Mouse (Mus musculus) mature B cell (primary cell): ENCODE results near the gene Gtsf1l.
"Not testable (repeated sequence)": the region's sequence is repeated elsewhere in the genome, so short reads cannot be mapped to it uniquely, and the experiment has no call there.

ENCODE experiments used
- in situ Hi-C: fragments of 300-500 bp; cut with MboI; formaldehyde crosslinking; loops from 2 replicates; pipeline ENCODE4 v1.14.3; 2019

Gtsf1l gene

GRCm38 (mm10) chr2:163086561-163086960, 1.1 kb downstream of the Gtsf1l start:
- in situ Hi-C loops, result no loop called here

- in situ Hi-C loops, result no loop called here
Measured at GRCm38 (mm10) chr2:163085047-163085446, 2.6 kb downstream of the Gtsf1l start.

- in situ Hi-C loops, result no loop called here
Measured at GRCm38 (mm10) chr2:163084519-163084918, 3.1 kb downstream of the Gtsf1l start.

DNA sequence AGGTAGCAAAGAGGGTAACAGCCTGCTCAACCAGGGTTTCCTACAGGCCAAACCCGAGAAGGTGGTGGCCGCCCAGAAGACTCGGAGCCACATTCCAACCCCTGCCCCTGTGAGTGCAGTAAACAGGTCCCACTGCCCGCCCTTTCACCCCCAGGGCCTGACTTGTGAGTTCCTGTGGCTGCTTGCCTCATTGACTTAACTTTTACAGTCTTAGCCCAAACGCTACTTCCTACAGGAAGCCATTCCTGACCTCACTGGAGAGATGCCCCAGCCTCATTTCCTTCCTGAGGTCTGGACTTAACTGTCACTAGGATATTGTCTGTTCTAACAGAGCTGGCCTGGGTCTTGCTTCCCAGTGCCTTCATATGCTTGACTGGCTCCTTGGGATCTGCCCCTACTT, 5.1 kb downstream of the Gtsf1l start:
- in situ Hi-C loops, result no loop called here

- in situ Hi-C loops, result no loop called here
Measured at GRCm38 (mm10) chr2:163079041-163079440, 8.6 kb downstream of the Gtsf1l start.

DNA sequence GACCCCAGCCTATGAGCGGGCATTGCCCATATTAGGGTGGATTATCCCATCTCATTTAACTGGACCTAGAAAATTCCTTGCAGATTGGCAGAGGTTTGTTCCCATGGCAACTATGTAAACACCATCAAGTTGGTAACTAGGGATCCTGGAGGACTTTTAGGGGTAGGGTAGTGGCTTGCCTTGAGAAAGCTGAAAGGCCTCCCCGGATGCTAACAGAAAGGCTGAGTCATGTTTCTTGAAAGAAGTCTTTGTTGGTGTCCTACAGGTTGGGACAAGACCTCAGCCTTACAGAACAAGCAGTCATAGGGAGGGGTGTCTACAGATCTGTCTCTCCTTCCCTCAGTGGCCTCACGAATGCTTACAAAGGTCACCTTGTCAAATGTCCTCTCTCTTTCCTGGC, 12.4 kb downstream of the Gtsf1l start:
- in situ Hi-C loops, result no loop called here

DNA sequence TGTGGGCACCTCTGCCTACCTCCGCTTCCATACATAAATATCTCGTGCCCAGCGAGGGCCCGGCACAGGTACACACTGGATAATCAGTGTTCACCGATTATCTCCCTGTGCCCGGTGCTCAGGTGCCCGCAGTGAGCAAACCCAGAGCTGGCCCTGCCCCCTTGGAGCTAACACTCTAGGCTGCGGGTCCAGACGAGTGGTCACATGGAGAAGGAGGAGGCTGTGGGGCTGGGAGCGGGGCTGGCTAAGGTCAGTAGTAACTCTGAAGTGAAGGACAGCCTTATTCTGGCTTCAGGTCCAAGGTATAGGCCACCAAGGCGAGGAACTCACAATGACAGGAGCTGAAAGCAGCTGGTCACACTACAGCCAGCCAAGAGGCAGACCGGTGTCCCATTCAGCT, 12.8 kb downstream of the Gtsf1l start:
- in situ Hi-C loops, result no loop called here

DNA sequence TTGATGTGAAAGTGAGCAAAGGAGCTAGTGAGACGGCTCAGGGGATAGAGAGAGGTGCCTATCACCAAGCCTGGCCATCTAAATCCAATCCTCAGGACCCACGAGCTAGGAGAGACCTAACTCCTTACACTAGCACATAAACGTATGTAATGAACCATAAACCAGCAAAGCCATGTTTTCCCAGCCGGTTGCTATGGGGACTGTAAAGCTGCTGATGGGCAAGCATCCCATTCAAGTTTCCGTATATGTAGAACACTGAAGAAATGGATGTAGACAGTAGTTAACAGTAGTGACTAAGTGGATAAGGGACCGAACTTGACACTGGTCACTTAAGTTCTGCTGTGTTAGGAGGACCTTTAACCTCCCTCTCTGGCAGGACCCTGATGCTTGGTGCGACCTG, 13.6 kb downstream of the Gtsf1l start:
- in situ Hi-C loops, result no loop called here

DNA sequence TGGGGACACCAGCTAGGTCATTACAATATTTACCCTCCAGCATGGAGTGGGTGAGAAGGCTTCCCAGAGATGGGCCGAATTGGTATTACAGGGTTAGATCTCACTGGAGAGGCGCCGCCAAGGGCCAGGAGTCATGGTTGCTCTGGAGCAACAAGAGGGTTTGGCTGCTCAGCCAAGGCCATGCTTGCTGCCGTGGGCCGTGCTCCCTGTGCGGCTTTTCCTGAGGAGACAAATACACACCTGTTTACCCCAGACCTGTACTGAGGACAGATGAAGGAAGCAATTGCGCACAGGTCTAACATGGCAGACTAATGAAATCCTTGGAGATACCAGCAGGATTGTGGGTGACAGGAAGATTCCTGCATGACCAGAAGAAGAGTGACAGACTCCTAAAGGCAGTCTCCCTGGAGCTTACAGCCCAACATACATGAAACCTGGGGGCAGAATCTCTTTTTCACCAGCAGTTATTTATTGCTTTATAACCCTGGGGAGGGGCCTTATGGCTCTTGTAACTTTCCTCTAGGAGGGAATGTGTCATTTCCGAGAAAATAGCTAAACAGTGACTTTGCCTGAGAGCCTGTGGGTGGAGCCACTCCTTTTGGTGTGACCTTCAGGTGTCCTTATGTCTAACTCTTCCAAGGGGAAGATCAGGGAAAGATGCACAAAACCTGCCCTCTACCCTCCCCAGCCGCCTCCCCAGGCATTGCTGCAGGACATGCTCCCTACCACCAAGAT, 14.5 kb downstream of the Gtsf1l start:
- in situ Hi-C loops, result no loop called here

- in situ Hi-C loops, result no loop called here
Measured at GRCm38 (mm10) chr2:163071590-163071989, 16.1 kb downstream of the Gtsf1l start.

- in situ Hi-C loops, result no loop called here
Measured at GRCm38 (mm10) chr2:163070213-163070612, 17.4 kb downstream of the Gtsf1l start.

GRCm38 (mm10) chr2:163067233-163067632, 20.4 kb downstream of the Gtsf1l start:
- in situ Hi-C loops, result no loop called here

DNA sequence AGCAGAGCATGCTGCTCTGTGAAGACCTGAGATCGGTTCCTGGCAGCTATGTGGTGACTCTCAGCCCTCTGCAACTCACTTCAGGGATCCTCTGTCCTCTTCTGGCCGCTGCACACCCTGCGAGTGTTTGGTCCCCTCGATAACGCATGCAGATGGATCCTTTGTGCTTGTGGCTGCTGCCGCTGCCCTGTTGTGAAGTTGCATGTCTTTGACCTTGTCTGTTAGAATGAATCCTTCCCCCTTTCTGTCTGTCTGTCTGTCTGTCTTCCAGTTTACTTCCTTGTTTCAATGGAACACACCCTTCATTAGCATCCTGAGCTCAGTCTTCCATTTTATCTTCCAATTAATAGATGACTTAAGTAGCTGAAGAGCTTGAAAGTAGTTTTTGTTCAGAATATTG, 21.3 kb downstream of the Gtsf1l start:
- in situ Hi-C loops, result no loop called here

GRCm38 (mm10) chr2:163062119-163062508, 25.5 kb downstream of the Gtsf1l start:
- in situ Hi-C loops, result no loop called here

GRCm38 (mm10) chr2:163061203-163062118, 26.2 kb downstream of the Gtsf1l start:
- in situ Hi-C loops, result no loop called here

- in situ Hi-C loops, result no loop called here
Measured at GRCm38 (mm10) chr2:163060630-163061029, 27.0 kb downstream of the Gtsf1l start.

GRCm38 (mm10) chr2:163058981-163059380, 28.7 kb downstream of the Gtsf1l start:
- in situ Hi-C loops, result not testable (repeated sequence)

- in situ Hi-C loops, result no loop called here
Measured at GRCm38 (mm10) chr2:163056584-163056983, 31.1 kb downstream of the Gtsf1l start.

GRCm38 (mm10) chr2:163055715-163056114, 31.9 kb downstream of the Gtsf1l start:
- in situ Hi-C loops, result no loop called here

DNA sequence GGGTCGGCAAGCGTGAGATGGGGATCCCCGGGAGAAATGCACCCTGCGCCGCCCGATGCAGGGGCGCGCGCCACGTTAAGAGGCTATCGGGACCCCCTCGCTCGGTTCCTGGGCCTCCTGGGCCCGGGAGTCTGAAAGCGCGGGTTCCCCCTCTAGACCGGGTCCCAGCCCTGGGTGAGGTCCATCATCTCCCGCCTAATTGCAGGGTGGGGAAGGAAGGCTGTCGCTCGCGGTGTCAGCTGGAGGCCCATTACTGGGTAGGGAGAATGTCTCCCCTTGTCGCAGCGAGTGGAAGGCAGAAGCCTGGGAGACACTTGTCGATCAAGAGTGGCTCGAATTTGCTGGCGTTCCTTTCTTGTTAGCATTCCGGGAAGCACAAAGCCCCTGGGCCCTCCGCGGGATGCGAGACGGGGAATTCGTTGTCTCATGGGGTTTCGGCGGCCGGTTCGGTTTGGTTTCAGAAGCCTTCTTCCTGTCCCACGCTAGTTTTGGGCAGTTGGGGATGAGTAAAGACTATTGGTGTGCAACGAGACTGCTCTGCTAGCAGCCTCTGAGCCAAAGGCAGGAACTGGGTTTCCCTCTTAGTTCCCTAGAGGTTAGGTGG, 32.7 kb downstream of the Gtsf1l start:
- in situ Hi-C loops, result no loop called here

GRCm38 (mm10) chr2:163054335-163054840, 33.3 kb downstream of the Gtsf1l start, which contains the start of gene Mybl2:
TSS of gene Mybl2 (plus strand) at chr2:163054687.
- in situ Hi-C loops, result no loop called here

GRCm38 (mm10) chr2:163052826-163053225, 34.8 kb downstream of the Gtsf1l start:
- in situ Hi-C loops, result no loop called here
